Mouse (Mus musculus): ENCODE measurements around the gene Stard10.

DNA sequence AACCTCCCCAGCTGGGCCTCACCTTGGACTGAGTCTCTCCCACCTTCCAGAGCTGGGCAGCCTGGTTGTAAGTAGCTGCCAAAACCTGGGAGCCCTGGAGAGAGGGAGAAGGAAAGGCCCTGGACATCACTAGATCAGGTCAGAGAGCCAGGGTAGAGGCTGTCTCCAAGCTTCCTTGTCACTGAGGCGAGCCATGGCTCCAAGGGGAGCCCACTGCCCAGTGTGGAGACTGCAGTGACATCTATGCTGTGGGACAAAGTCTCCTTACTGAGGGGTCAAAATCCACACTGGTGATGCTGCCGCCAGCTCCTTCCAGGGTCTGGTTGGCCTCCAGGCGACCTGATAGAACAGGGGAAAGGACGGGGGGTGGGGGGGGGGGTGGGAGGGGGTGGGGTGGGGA lies 24.8 kb upstream of the Stard10 start:
- TF ChIP-seq CTCF (IDR thresholded peaks at IDR 0.05; ENCODE audit: low read depth) (no peak), EP300 (IDR thresholded peaks at IDR 0.05; ENCODE audit: low read depth) (no peak)

All from heart, postnatal 0 days (tissue).